Mouse (Mus musculus) kidney, adult 2 months (tissue): ENCODE results near the gene Ptpre. TPM values are rescaled to one million over a fixed set of nuclear protein-coding genes. Genes with fewer than 3 reads are reported as not detected.

Source experiments
- DNase-seq: peaks from one replicate; pipeline ENCODE4 v3.0.0; 2021
- H3K27ac ChIP-seq: fragments of 200-500 bp; 2 replicates; pipeline ENCODE4 v1.5.1; 2012; ENCODE audit warnings: low read depth, low read length, control low read depth, inconsistent platforms; ENCODE audit not compliant: insufficient read depth
- H3K27me3 ChIP-seq: fragments of 200-500 bp; replicated peaks from 2 replicates; pipeline ENCODE4 v1.6.1; 2012; ENCODE audit warnings: mild to moderate bottlenecking, moderate library complexity, low read length, inconsistent platforms; ENCODE audit not compliant: control insufficient read depth, insufficient read depth
- H3K36me3 ChIP-seq: fragments of 200-500 bp; 2 replicates; pipeline ENCODE4 v1.6.1; 2012; ENCODE audit warnings: mild to moderate bottlenecking, moderate library complexity, low read length, inconsistent platforms; ENCODE audit not compliant: control insufficient read depth, insufficient read depth
- H3K4me1 ChIP-seq: fragments of 200-500 bp; 2 replicates; pipeline ENCODE4 v1.6.1; 2011; ENCODE audit warnings: low read length; ENCODE audit not compliant: control insufficient read depth, insufficient read depth
- H3K4me3 ChIP-seq: fragments of 200-500 bp; 2 replicates; pipeline ENCODE4 v1.5.1; 2011; ENCODE audit warnings: mild to moderate bottlenecking, low read depth, low read length, control low read depth; ENCODE audit not compliant: insufficient read depth
- CTCF ChIP-seq: fragments of 200-500 bp; conservative IDR thresholded peaks from 2 replicates; pipeline ENCODE4 v1.5.1; 2011; ENCODE audit warnings: low read depth, mild to moderate bottlenecking, control low read depth, low read length, moderate library complexity, mixed read lengths; ENCODE audit not compliant: insufficient read depth, insufficient read length
- POLR2A ChIP-seq: fragments of 200-500 bp; IDR thresholded peaks from one replicate; pipeline ENCODE4 v1.6.1; 2011; ENCODE audit warnings: low read depth, low read length, control low read depth
- WGBS: fragments of 180-500 bp; shearing (Covaris S2); methylation state at CpG from one replicate; pipeline ENCODE4 v1.1.7; 2018; 5-methylcytosine and 5-hydroxymethylcytosine counted together
- polyA plus RNA-seq: library from polyadenylated mRNA; depleted of rRNA; stranded (reverse); fragments of >200 nt; gene quantifications from 2 replicates; pipeline ENCODE4 v1.2.3, GENCODE M21; 2012

The Ptpre gene
- polyA plus RNA-seq, 1 experiment = 2.5 TPM

GRCm38 (mm10) chr7:135591461-135591860 is 54.2 kb downstream of the Ptpre start:
- Histone ChIP-seq H3K36me3 (no peaks in the 10 kb centered on the region), H3K27ac (no peak overlapping the region), H3K4me3 (no peak overlapping the region), H3K4me1 (no peaks in the 10 kb centered on the region), H3K27me3 (no peaks in the 10 kb centered on the region)
- no peak for DNase-seq
- 79% methylated on average over 2 of the region's 2 CpGs for WGBS
- TF ChIP-seq CTCF (no peak), POLR2A (no peak)

GRCm38 (mm10) chr7:135593286-135593685 is 56.0 kb downstream of the Ptpre start:
- no peak overlapping the region for H3K4me3 ChIP-seq
- no peaks in the 10 kb centered on the region for H3K4me1 ChIP-seq
- no peak overlapping the region for H3K27ac ChIP-seq
- WGBS = 79% methylated on average over 5 of the region's 5 CpGs
- no peaks in the 10 kb centered on the region for H3K36me3 ChIP-seq
- H3K27me3 ChIP-seq = no peaks in the 10 kb centered on the region
- TF ChIP-seq POLR2A (no peak), CTCF (no peak)
- no peak for DNase-seq

GRCm38 (mm10) chr7:135593825-135594224 is 56.5 kb downstream of the Ptpre start:
- H3K4me3 ChIP-seq = no peak overlapping the region
- 90% methylated on average over 3 of the region's 3 CpGs for WGBS
- H3K27ac ChIP-seq = no peak overlapping the region
- no peaks in the 10 kb centered on the region for H3K36me3 ChIP-seq
- no peaks in the 10 kb centered on the region for H3K27me3 ChIP-seq
- TF ChIP-seq CTCF (no peak), POLR2A (no peak)
- H3K4me1 ChIP-seq = no peaks in the 10 kb centered on the region
- DNase-seq = no peak

- TF ChIP-seq POLR2A (no peak), CTCF (no peak)
- Histone ChIP-seq H3K4me1 (no peaks in the 10 kb centered on the region), H3K27ac (no peak overlapping the region), H3K36me3 (no peaks in the 10 kb centered on the region), H3K4me3 (no peak overlapping the region), H3K27me3 (no peaks in the 10 kb centered on the region)
- no peak for DNase-seq
- WGBS = 66% methylated on average over 7 of the region's 7 CpGs
Observed at GRCm38 (mm10) chr7:135594676-135595075, 57.4 kb downstream of the Ptpre start.

DNA sequence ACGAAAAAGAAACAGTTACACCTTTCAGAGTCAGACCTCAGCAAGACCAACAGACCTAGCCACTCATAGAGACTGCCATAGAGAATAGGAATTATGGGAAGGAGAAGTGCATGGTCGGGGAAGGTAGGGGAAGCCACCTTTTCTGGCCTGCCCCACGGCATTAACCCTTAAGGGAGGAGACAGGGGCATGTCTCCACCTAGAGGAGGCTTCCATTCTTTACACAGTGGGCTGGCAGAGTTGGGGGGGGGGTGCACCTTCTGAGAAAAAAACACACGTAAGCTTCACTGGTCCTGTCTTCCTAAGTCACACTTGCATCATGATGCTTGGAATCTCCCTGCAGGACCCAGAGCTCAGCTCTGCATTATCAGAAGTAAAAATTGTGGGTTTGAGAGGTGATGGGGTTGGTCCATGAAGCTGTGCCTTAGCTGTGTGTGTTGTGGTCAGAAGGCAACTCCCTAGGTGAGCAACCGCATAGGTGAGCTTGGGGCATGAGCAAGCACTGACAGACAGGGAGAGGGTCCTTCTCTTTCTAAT is 58.4 kb downstream of the Ptpre start:
- no peak overlapping the region for H3K4me3 ChIP-seq
- H3K27ac ChIP-seq = no peak overlapping the region
- H3K27me3 ChIP-seq = no peaks in the 10 kb centered on the region
- no peaks in the 10 kb centered on the region for H3K36me3 ChIP-seq
- WGBS = 47% methylated on average over 5 of the region's 5 CpGs
- no peaks in the 10 kb centered on the region for H3K4me1 ChIP-seq
- TF ChIP-seq CTCF (no peak), POLR2A (no peak)
- DNase-seq = no peak

- no peaks in the 10 kb centered on the region for H3K36me3 ChIP-seq
- H3K27me3 ChIP-seq = no peaks in the 10 kb centered on the region
- WGBS = 52% methylated on average over 9 of the region's 9 CpGs
- no peaks in the 10 kb centered on the region for H3K4me1 ChIP-seq
- DNase-seq = no peak
- TF ChIP-seq POLR2A (no peak), CTCF (no peak)
- no peak overlapping the region for H3K4me3 ChIP-seq
- H3K27ac ChIP-seq = no peak overlapping the region
Observed at GRCm38 (mm10) chr7:135597006-135597405, 59.7 kb downstream of the Ptpre start.

GRCm38 (mm10) chr7:135597604-135598289 is 60.5 kb downstream of the Ptpre start:
- Histone ChIP-seq H3K4me1 (0 out of 2 replicates have a peak, but pooled peaks cover under 1% of the 10 kb centered on the region), H3K27me3 (no peaks in the 10 kb centered on the region), H3K36me3 (no peaks in the 10 kb centered on the region), H3K4me3 (no peak overlapping the region), H3K27ac (peak overlapping the region; percentile 56)
- TF ChIP-seq CTCF (no peak), POLR2A (no peak)
- peak; percentile 53 for DNase-seq
- WGBS = 54% methylated on average over 12 of the region's 12 CpGs
